Mouse (Mus musculus) gastrocnemius, postnatal 36 days (tissue): ENCODE data around the gene Arhgef28. TPM values are rescaled to one million over a fixed set of nuclear protein-coding genes. Genes with fewer than 3 reads are reported as not detected.

Experiments
- DNase-seq, 2 experiments: peaks; one replicate each; pipeline ENCODE4 v3.0.0; 2022
- intact Hi-C: fragments of 180-260 bp; cut with DNase I; formaldehyde crosslinking; loops from one replicate; pipeline ENCODE4 v1.15.1; 2025
- total RNA-seq, 2 experiments: library from RNA; stranded (reverse); gene quantifications; 2 replicates each; pipeline ENCODE4 v1.2.3; 2021

Arhgef28 gene
- total RNA-seq, 2 experiments from 2014 or later = 2.8 to 3.7 TPM

DNA sequence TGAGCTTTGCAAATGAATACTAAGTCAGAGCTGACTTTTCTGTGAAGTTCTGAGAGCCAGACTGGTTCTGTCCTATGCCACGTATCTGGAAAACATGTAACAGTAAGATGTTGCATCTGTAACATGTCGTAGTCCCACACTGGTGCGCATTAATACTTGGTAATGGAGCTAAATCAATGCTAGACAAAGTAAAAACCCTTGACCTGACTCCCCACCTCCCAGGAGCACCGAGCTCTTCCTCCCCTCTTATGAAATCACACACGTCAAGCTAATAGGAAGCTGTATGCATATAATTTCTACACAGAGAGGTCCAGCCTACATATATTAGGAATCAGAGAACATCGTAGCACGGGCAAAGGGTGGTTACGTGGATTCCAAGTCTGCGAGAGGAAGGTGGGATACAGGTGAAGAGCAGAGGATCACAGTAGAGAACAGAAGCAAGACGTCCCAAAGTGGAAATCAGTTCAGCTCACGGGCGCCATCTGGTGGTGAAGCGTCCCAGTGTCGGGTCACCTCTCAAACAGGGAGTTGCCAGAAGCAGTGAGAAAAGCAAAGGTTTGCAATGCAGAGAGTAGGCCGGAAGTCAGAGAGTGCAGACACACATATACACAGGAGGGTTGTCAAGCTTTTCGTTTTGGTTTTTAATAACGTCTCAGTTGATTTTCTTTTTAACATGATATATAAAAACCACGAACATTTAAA is 267.5 kb downstream of the Arhgef28 start:
- intact Hi-C loops = loop anchor here (1.0 to 10.0 kb wide), 3 partner anchors 324 to 1264 kb away; partner anchors contain the start of gene Hmgcr
- DNase-seq = peak; percentile 86 to 90

DNA sequence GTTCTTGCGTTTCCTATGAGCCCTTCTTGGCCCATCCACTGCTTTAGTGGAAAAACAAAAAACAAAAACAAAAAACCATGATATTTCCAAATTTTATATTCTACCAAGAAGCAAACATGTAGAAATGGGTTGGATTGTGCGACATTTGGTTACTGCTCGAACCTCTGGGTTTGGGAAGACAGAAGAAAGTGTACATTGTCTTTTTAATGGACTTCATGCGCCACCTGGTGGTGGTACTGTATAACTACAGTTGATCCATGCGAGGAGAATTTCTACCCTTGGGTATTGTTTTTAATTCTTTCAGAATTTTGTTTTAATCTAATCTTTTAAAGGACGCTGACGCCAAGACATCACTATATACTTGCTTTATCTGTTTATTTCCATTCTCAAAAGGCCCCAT is 268.3 kb downstream of the Arhgef28 start:
- intact Hi-C loops = loop anchor here (1.0 to 10.0 kb wide), 3 partner anchors 323 to 1263 kb away; partner anchors contain the start of gene Hmgcr
- peak in 1 of 2 experiments; percentile 39 for DNase-seq

DNA sequence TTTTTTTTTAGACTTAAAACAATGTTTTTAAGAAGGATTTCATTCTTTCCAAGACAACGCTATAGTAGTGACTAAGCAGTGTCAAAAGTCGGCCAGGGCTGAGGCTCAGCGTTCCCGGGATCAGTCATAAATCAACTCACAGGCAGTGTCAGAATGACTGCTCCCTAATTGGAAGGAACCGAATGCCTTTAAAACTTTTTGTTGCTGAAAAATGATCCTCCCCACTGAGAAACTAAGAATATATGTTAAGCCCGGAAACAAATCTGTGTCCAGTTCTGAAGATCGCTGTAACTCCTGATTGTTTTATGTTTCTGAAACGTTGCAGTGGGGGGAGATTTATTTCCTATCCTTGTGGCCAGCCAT is 278.1 kb downstream of the Arhgef28 start:
- intact Hi-C loops = no loop called here
- peak in 1 of 2 experiments; percentile 14 for DNase-seq

DNA sequence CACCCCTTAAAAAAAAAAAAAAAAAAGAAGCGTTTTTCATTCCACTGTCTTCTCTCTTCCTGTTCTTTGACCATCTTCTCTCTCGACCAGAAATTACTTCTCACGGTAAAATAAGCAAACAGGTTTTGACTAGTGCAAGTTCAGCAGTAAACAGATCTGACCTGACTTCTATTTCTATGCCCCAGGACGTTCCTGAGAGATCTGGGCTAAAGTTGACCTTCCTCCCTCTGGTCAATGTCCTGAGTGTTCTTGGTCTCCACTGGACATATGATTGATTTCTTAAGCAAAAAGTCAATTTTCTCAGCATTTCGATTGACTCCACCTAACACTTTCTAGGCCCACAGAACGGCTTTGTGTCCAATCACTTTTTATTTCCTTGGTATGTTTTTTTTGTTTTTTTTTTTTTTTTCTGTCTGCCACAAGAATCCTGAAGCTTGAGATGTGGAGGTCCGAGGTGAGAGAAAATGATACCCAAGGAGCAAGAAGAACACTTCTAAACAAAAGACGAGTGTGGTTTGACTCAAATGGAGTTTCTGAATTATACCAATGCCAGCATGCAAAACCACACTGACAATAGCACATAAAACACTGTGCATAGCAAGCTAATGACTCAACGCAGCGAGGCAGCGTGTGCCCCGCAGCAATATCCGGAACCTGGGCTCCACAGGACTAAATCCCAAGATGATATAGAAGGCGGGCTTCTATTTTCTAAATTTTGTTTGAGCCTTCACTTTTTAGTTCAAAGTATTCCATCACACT is 278.7 kb downstream of the Arhgef28 start:
- intact Hi-C loops = no loop called here
- DNase-seq = no peak

- intact Hi-C loops = no loop called here
- no peak for DNase-seq
Measured at GRCm38 (mm10) chr13:97926371-97926770, 279.9 kb downstream of the Arhgef28 start.

GRCm38 (mm10) chr13:97923009-97923408 is 283.2 kb downstream of the Arhgef28 start:
- intact Hi-C loops = no loop called here
- no peak for DNase-seq

DNA sequence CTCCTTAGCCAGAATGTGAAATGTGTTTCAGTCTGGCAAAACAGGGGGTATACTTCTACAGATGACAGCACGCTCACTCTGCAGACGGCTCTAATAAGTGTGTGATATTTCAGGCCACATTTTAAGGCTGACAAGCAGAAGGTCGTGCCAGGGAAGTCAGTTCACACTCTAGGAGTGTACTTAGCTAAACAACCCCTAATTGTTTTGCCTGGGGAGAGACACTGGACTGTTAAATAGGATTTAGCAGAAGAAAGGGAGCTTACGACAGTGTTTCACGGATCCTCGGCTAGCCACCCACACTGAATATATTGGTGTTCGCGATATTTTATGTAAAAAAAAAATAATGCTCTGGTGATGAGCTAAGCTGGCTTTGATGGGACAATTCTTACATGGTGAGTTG is 286.6 kb downstream of the Arhgef28 start:
- no peak for DNase-seq
- intact Hi-C loops = no loop called here

GRCm38 (mm10) chr13:97918117-97918900 is 287.9 kb downstream of the Arhgef28 start:
- DNase-seq = no peak
- intact Hi-C loops = no loop called here

DNA sequence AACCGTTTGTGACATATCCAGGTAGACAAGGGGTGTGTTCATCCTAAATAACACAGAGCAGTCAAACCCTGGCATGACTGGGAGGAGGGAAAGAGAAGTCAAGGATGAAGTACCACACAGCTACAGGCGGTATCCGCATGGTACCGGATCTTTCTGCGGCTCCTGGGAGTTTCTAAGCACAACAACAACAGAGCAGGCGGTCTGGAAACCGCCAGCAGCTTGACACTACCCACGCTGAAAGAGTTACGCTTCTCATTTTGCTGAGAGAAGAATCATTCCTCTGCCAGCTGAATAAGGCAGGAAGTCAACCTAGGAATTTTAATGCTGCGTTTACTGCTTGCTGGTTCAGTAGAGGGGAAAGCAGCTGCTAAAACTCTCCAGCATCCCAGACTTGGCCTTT is 295.2 kb downstream of the Arhgef28 start:
- intact Hi-C loops = no loop called here

GRCm38 (mm10) chr13:97902821-97903220 is 303.4 kb downstream of the Arhgef28 start:
- intact Hi-C loops = no loop called here
- DNase-seq = no peak

More for the DNA sequence above, 295.2 kb downstream of the Arhgef28 start:
- DNase-seq = no peak

- no peak for DNase-seq
- intact Hi-C loops = no loop called here
Measured at GRCm38 (mm10) chr13:97900380-97900758, 305.9 kb downstream of the Arhgef28 start.

- intact Hi-C loops = no loop called here
Measured at GRCm38 (mm10) chr13:97899604-97900379, 306.4 kb downstream of the Arhgef28 start.

GRCm38 (mm10) chr13:97898590-97898989 is 307.6 kb downstream of the Arhgef28 start:
- DNase-seq = no peak
- intact Hi-C loops = no loop called here

More at GRCm38 (mm10) chr13:97899604-97900379, 306.4 kb downstream of the Arhgef28 start:
- DNase-seq = no peak

GRCm38 (mm10) chr13:97893031-97893825 is 313.0 kb downstream of the Arhgef28 start:
- intact Hi-C loops = no loop called here
- no peak for DNase-seq

DNA sequence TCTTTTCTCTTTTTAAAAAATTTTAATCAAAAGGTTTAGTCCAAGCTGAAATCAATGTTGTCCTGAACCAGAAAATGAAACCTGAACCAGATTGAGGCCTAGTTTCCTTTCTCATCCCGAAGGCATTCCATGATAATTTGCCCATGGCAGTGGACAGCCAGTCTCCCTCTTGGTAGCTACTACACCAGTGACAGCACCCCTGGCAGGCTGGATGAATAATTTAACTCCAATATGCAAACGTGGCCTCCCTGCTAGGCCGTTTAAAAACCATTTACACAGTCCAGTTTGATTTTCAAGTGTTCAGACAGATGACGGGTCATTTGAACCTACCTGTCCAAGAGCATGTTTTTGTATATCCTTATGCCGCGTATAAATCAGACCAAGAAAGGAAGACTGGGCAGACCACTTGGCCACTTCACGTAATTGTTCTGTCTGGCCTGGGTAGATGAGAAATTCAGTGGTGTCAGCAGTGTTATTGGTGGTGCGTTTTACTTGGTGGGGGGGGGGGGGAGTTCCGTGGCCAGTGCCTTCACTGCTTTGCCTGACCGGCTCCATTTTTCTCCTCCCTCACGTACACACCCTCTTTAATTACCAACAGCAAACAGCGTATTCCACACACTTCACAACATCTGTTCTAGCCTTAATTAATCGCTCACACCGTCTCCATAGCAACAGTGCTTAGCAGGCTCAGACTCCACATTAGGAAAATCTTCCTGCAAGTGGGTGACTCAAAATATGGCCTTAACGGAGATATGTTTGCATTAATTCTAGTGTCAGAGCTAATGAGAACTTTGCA is 314.0 kb downstream of the Arhgef28 start:
- intact Hi-C loops = no loop called here
- DNase-seq = no peak

- no peak for DNase-seq
- intact Hi-C loops = no loop called here
Measured at GRCm38 (mm10) chr13:97888046-97888445, 318.2 kb downstream of the Arhgef28 start.

- no peak for DNase-seq
- intact Hi-C loops = no loop called here
Measured at GRCm38 (mm10) chr13:97887558-97887957, 318.7 kb downstream of the Arhgef28 start.

DNA sequence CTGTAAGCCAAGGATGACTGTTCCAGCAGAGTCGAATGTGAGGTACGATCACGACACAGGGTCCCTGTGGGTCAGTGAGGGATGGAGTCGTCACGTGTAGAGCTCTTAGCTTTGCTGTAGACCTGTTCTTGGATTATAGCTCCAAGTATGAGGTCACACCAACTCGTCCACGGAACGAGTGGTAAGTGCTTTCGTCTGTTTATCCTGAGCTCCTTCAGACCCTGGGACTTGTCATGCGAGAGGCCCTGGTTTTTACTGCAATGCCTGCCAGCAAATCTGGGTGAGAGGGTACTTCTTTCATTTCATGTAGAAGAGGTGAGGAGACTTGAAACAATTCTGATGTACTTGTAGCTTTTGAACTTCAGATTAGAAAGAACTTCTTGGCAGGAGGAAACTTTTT is 322.6 kb downstream of the Arhgef28 start:
- intact Hi-C loops = no loop called here
- no peak for DNase-seq

DNA sequence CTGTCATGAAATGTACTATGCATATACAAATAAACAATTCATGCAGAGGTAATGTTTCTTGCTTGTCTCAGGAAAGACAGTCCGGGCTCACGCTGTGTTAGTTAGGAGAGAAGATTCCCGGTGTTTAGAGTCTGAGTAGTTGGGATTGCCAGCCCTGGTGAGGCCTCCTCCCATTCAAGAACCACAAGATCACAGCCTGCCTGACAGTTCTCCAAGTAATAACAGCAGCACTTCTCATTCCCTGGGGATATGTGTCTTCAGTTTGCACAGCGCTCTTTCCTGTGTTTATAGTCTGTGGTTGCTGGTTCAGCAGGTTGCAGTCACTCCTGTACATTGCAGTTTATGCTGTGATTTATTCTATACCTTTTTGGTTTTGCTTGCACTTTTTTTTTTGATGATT is 329.8 kb downstream of the Arhgef28 start:
- intact Hi-C loops = no loop called here
- no peak for DNase-seq
